7 mouse cellular contexts compared by ENCODE assay signal in the genomic region with DNA sequence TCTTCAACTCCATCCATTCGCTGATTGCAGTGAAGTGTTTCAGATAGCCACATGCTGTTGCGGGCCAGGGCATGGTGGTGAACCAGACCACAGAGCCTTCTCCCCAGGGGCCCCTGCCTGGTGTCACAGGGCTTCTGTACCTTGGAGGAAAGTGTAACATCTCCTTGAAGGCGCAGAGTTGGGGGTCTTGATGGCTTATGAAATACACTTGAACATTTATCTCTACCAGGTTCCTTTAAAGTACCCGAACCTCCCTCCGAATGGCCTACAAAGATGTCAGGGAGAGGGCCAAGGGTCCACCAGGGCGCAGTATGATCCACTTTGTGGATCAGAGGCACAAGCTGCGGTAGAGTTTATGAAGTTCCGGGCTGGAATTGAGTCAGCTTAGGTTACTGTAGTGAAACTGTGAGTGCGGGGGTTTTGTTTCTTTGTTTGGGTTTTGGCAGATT. TPM values are rescaled to one million over a fixed set of nuclear protein-coding genes. Genes with fewer than 3 reads are reported as not detected.
DNase-seq lines count a peak whose midpoint lies in the region; ATAC-seq and TF ChIP-seq lines count a peak whose summit lies in the region.

No protein-coding gene starts in this region.

- TF ChIP-seq EP300 in heart, postnatal 0 days (IDR thresholded peaks at IDR 0.05; ENCODE audit: low read depth) = no peak
- TF ChIP-seq EP300 in liver, embryonic 14.5 days (IDR thresholded peaks at IDR 0.05; ENCODE audit: low read depth) = no peak

- H3K9ac ChIP-seq in heart, postnatal 0 days (replicated peaks; ENCODE audit: low read depth, low read length) = peak overlapping the region; percentile 50; the same call in 1 of the 2 replicates
- no peak overlapping the region for H3K9ac ChIP-seq in liver, embryonic 14.5 days (replicated peaks)

- peak overlapping the region; percentile 80 for H3K4me2 ChIP-seq in heart, postnatal 0 days (ENCODE audit: low read depth, low read length)
- H3K4me2 ChIP-seq in liver, embryonic 14.5 days (ENCODE audit: low read depth) = peak overlapping the region; percentile 57

- no peak for TF ChIP-seq CTCF in heart, postnatal 0 days (IDR thresholded peaks at IDR 0.05; ENCODE audit: low read depth)
- TF ChIP-seq CTCF in liver, embryonic 14.5 days (IDR thresholded peaks at IDR 0.05; ENCODE audit: low read depth) = no peak

- 37% methylated on average over 9 of the region's 9 CpGs for WGBS in heart, postnatal 0 days
- 39% methylated on average over 9 of the region's 9 CpGs for WGBS in liver, embryonic 14.5 days (ENCODE audit: insufficient replicate concordance)

- 0 out of 2 replicates have a peak, but pooled peaks have one; percentile 31 for ATAC-seq in heart, postnatal 0 days (ENCODE audit: insufficient read depth, low read depth)
- no peak for ATAC-seq in liver, embryonic 14.5 days (ENCODE audit: insufficient read depth)

- no peaks in the 10 kb centered on the region for H3K36me3 ChIP-seq in heart, postnatal 0 days (replicated peaks; ENCODE audit: control insufficient read depth, insufficient read depth, low read length)
- no peaks in the 10 kb centered on the region for H3K36me3 ChIP-seq in liver, embryonic 14.5 days (replicated peaks; ENCODE audit: control insufficient read depth, insufficient read depth, low read depth)

- no peaks in the 10 kb centered on the region for H3K9me3 ChIP-seq in heart, postnatal 0 days (replicated peaks; ENCODE audit: control insufficient read depth, low read length)
- no peaks in the 10 kb centered on the region for H3K9me3 ChIP-seq in liver, embryonic 14.5 days (ENCODE audit: control insufficient read depth, low read length)

- peak overlapping the region; percentile 60 for H3K4me3 ChIP-seq in heart, postnatal 0 days (ENCODE audit: low read depth, low read length)
- H3K4me3 ChIP-seq in liver, embryonic 14.5 days (ENCODE audit: insufficient read depth in 1 of 2, low read depth in 2 of 2, low read length in 2 of 2) = no peak overlapping the region

- peak; percentile 26 for DNase-seq in ovary, postnatal 36 days (ENCODE audit: low spot score)
- DNase-seq in ovary, postnatal 14 days (ENCODE audit: low spot score) = no peak
- peak; percentile 50 to 56 for DNase-seq in cerebellum, postnatal 10 days
- no peak for DNase-seq in heart, postnatal 0 days (ENCODE audit: low spot score)
- no peak for DNase-seq in liver, embryonic 14.5 days (ENCODE audit: low read depth in 3 of 3, low spot score in 3 of 3)
- DNase-seq in layer of hippocampus, adult 9-11 months = no peak
- no peak for DNase-seq in spleen, postnatal 14 days (ENCODE audit: low spot score in 2 of 2)

- H3K27ac ChIP-seq in heart, postnatal 0 days (ENCODE audit: low read depth) = no peak overlapping the region
- no peak overlapping the region for H3K27ac ChIP-seq in liver, embryonic 14.5 days

- no peaks in the 10 kb centered on the region; the same call in 1 of the 2 replicates for H3K4me1 ChIP-seq in heart, postnatal 0 days (ENCODE audit: control insufficient read depth, insufficient read depth)
- no peaks in the 10 kb centered on the region for H3K4me1 ChIP-seq in liver, embryonic 14.5 days (replicated peaks; ENCODE audit: control insufficient read depth in 2 of 2, insufficient read depth in 2 of 2, low read length in 1 of 2)

- H3K27me3 ChIP-seq in heart, postnatal 0 days (ENCODE audit: control insufficient read depth, insufficient read depth, low read length) = no peaks in the 10 kb centered on the region
- no peaks in the 10 kb centered on the region for H3K27me3 ChIP-seq in liver, embryonic 14.5 days (ENCODE audit: control insufficient read depth, insufficient read depth, low read length)

RNA-seq across cellular contexts. Expression of gene Dync2li1, which starts 0.6 kb away (rescaled TPM):
- 3.9 TPM in 1 of 2 replicates, not detected in the other for total RNA-seq in heart, postnatal 0 days (2014; rRNA removed; ENCODE audit: low replicate concordance)
- polyA plus RNA-seq in heart, postnatal 0 days (2015; fragmentation: Nextera tagmentation; extraction: Ambion mirVana) = 6.4 and 6.6 TPM in 2 replicates
- 0.39 and 1.1 TPM in 2 replicates for polyA plus RNA-seq in liver, embryonic 14.5 days (2012; rRNA removed)
- 1.5 and 1.8 TPM in 2 replicates for polyA plus RNA-seq in liver, embryonic 14.5 days (2014; fragmentation: Nextera tagmentation; extraction: Ambion mirVana)

RNA-seq across cellular contexts. Expression of gene Abcg8, which starts 49.2 kb away (rescaled TPM):
- not detected in 2 replicates for total RNA-seq in heart, postnatal 0 days (2014; rRNA removed; ENCODE audit: low replicate concordance)
- not detected in 2 replicates for polyA plus RNA-seq in heart, postnatal 0 days (2015; fragmentation: Nextera tagmentation; extraction: Ambion mirVana)
- polyA plus RNA-seq in liver, embryonic 14.5 days (2012; rRNA removed) = 0.57 and 0.84 TPM in 2 replicates
- 0.70 and 1.00 TPM in 2 replicates for polyA plus RNA-seq in liver, embryonic 14.5 days (2014; fragmentation: Nextera tagmentation; extraction: Ambion mirVana)

RNA-seq across cellular contexts. Expression of gene Abcg5, which starts 55.9 kb away (rescaled TPM):
- not detected in 2 replicates for total RNA-seq in heart, postnatal 0 days (2014; rRNA removed; ENCODE audit: low replicate concordance)
- not detected in 2 replicates for polyA plus RNA-seq in heart, postnatal 0 days (2015; fragmentation: Nextera tagmentation; extraction: Ambion mirVana)
- 0.33 and 0.42 TPM in 2 replicates for polyA plus RNA-seq in liver, embryonic 14.5 days (2012; rRNA removed)
- polyA plus RNA-seq in liver, embryonic 14.5 days (2014; fragmentation: Nextera tagmentation; extraction: Ambion mirVana) = 0.33 and 0.43 TPM in 2 replicates

Comparison
In these comparisons a context has a peak if more than half of its experiments do, and no peak if none do; other contexts are left out.
1. DNase-seq: peak in ovary, postnatal 36 days (single experiment) and cerebellum, postnatal 10 days (2 of 2); none in ovary, postnatal 14 days (single experiment), heart, postnatal 0 days (single experiment), liver, embryonic 14.5 days (0 of 3), layer of hippocampus, adult 9-11 months (single experiment) and spleen, postnatal 14 days (0 of 2).